Mouse (Mus musculus) olfactory bulb, adult 2 months (tissue): ENCODE measurements around the gene Epha10.

Source experiments
- CTCF ChIP-seq: fragments of 200-500 bp; IDR thresholded peaks from 2 replicates; pipeline ENCODE4 v1.5.1; 2012; ENCODE audit warnings: low read depth, mild to moderate bottlenecking, low read length, moderate library complexity; ENCODE audit not compliant: insufficient read depth
- POLR2A ChIP-seq: fragments of 200-500 bp; IDR thresholded peaks from 2 replicates; pipeline ENCODE4 v1.6.1; 2012; ENCODE audit warnings: mild to moderate bottlenecking, low read depth, low read length, moderate library complexity; ENCODE audit not compliant: insufficient read depth

GRCm38 (mm10) chr4:124849631-124850260 lies 31.0 kb upstream of the Epha10 start:
- TF ChIP-seq POLR2A (no peak), CTCF (no peak)
